Mouse (Mus musculus) lung, postnatal 4 days (tissue): ENCODE measurements around the gene 4930516K23Rik.

Source experiments
- DNase-seq, 2 experiments: peaks; one replicate each; pipeline ENCODE4 v3.0.0; 2021

Gene 4930516K23Rik

DNA sequence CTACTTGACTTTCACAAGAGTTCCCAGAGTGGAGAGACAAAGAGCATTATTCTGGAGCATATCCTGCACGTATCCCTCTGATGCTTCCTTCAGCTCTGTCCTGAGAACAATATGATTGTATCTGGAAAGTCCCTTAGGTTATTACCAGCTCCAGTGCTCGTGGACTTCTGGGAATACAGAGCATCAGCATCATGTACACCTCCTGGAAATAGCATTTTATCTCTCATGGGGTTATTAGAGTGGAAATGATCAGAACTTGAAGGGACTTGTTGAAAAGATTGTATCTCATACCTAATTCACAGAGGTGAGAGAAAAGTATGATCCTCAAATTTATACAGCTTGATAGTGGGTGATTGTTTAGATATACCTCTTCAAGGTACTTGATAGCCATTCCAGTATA, at the start of gene 4930516K23Rik:
Gene 4930516K23Rik, minus strand, starts transcription at position 101 of the 400 bp plus-strand sequence.
- no peak for DNase-seq

DNA sequence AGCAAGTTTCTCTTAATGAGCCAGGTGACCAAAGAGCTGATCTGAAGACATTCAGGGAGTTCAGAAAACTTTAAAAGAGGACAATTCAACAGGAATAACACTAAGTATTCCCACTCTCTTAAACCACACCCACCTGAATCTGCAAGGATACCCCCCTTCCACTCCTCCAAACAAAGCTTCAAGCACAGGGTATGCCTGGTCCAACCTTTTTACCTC, 43.4 kb upstream of the 4930516K23Rik start, which contains the start of gene Olfr646:
Gene Olfr646, plus strand, starts transcription at position 117 of the 216 bp plus-strand sequence.
- DNase-seq, result no peak

GRCm38 (mm10) chr7:104103913-104104756, 42.9 kb upstream of the 4930516K23Rik start:
- no peak for DNase-seq

DNA sequence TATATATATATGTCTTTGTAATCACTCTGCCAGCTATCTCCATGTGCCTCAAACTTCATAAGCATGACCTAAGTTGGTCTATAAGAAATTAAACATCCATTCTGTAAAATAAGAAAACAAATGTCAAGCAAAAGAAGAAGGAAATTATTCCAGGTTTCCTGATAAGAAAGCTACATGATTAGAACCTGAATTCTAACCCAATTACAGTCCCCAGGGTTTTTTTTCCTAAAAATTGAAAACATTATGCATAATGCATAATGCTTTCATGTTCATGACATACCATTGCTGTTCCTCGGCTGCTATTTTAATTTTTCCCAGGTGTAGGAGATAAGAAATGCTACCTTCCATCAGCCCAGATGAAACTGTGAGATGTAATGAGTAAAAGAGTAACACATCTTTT, 24.1 kb upstream of the 4930516K23Rik start, which contains the start of gene Olfr645:
Gene Olfr645, minus strand, starts transcription at position 101 of the 400 bp plus-strand sequence.
- no peak for DNase-seq

GRCm38 (mm10) chr7:104071769-104072168, 10.5 kb upstream of the 4930516K23Rik start, which contains the start of gene Olfr644:
Gene Olfr644, minus strand, starts transcription at chr7:104071869.
- DNase-seq, result no peak

GRCm38 (mm10) chr7:104059215-104059614, 2.0 kb downstream of the 4930516K23Rik start:
- DNase-seq, result no peak

- no peak for DNase-seq
Measured at GRCm38 (mm10) chr7:104052566-104052965, 8.7 kb downstream of the 4930516K23Rik start, which contains the start of gene Olfr642. Gene Olfr642, minus strand, starts transcription at chr7:104052666.

DNA sequence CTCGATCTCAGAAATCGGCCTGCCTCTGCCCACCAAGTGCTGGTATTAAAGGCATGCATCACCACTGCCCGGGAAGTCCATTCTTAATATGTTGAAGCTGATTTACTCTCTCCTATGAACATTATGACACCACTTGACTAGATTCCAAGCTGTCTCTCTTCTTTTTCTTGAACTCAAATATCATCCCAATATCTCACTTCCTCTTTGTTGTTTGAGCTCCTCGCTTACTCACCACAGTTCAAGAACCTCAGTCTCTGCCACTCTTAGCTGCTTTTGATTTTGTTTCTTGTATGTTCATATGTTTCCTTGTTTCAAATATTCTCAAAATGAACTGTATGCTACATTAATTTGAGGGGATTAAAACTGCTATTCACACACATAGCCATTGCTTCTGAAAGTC, 10.5 kb downstream of the 4930516K23Rik start:
- DNase-seq, result no peak

- no peak for DNase-seq
Measured at GRCm38 (mm10) chr7:104035145-104035544, 26.1 kb downstream of the 4930516K23Rik start, which contains the start of gene Olfr641. Gene Olfr641, plus strand, starts transcription at chr7:104035445.

DNA sequence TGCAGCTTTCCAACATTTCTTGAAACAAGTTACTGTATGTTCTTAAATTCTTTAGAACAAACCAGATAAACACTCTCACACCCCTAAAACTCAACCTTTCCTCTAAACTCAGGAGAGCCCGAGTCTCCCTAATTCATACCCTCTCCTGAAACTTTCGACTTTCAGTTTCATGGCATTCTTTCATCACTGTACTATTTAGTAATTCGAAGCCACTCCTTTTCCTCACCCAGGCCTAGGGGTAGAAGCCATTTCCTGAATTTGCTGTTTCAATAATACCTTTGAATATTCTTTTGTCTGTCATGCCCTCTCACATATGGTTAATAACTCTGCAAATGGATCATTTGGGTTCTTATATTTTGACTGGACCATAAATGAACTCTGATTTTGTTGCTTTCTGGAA, 34.3 kb downstream of the 4930516K23Rik start:
- DNase-seq, result no peak

GRCm38 (mm10) chr7:104025473-104025872, 35.8 kb downstream of the 4930516K23Rik start, which contains the start of gene Olfr640:
Gene Olfr640, minus strand, starts transcription at chr7:104025573.
- no peak for DNase-seq

DNA sequence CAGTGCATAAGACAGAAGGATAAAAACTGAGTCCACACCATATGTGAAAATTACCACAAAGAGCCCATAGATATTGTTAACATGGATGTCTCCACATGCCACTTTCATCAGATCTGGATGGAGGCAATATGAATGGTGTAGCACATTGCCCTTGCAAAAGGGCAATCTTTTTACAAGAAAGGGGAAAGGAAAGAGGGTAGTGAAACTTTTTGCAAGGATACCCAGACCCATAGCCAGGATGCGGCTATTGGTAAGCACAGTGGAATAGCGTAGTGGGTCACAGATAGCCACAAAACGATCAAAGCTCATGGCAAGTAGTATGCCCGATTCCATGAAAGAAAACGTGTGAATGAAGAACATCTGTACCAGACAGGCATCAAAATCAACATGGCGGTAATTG, 39.6 kb downstream of the 4930516K23Rik start:
- DNase-seq, result no peak

DNA sequence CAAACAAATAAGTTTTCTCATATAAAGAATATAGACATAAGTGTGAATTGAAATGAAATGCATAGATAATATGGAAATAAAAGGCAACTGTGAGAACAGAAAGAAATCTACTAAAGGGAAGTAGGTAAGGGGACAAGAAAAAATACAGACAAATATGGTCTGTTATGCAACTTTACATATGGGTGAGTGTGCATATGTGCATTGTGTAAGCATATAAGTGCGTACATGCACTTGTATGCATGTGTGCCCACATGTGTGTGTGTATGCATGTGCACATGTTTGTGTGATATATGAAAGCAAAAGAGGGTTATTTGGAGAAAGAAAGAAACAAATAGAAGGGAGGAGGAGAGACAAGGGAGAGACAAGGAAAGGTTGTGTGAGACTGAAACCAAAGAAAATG, 42.3 kb downstream of the 4930516K23Rik start:
- DNase-seq, result no peak

DNA sequence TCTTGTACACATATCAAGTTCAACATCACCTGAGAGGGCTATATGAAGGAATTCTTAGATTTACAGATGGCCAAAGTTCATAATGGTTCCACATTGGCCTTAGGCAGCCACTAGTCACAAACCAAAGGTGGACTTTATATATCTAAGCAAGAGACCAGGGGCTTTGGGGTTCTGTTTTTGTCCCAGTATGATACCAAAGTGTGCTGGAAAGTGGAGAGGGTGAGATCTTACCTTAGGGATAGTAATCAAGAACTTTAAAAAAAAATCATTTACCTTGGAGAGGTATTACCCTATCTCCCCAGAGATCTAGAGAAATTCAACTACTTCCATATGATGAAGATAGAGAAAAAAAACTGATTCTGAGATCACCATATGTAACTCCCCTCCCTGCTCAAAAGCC, 44.0 kb downstream of the 4930516K23Rik start, which contains the start of gene Olfr639:
Gene Olfr639, minus strand, starts transcription at position 101 of the 400 bp plus-strand sequence.
- no peak for DNase-seq
